Mouse (Mus musculus): ENCODE measurements around the gene Zfp598. TPM values are rescaled to one million over a fixed set of nuclear protein-coding genes. Genes with fewer than 3 reads are reported as not detected.
"Not testable (repeated sequence)": the region's sequence is repeated elsewhere in the genome, so short reads cannot be mapped to it uniquely, and the experiment has no call there.

Gene Zfp598
- total RNA-seq, 2 experiments from 2014 or later: 40.1 to 43.6 TPM

GRCm38 (mm10) chr17:24687146-24687595 is 17.7 kb downstream of the Zfp598 start:
- DNase-seq (ENCODE audit: low spot score in 2 of 2): no peak

DNA sequence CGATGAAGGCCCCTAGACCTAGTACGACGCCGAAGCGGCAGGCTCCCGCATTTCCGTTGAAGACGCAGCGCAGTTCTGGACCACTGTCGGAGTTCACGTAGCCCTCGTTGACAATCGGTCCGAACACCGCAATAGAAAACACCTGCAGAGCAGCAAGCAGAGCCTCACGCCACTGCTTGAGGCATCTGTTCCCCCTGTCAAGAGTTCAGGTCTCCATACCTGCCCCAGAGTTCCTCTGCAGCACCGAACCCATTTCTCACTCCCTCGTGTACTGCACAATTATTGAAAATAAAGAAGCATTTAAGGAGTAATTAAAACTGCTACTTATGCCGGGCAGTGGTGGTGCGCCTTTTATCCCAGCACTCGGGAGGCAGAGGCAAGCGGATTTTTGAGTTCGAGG is 18.1 kb downstream of the Zfp598 start:
- no peak for DNase-seq (ENCODE audit: low spot score in 2 of 2)

DNA sequence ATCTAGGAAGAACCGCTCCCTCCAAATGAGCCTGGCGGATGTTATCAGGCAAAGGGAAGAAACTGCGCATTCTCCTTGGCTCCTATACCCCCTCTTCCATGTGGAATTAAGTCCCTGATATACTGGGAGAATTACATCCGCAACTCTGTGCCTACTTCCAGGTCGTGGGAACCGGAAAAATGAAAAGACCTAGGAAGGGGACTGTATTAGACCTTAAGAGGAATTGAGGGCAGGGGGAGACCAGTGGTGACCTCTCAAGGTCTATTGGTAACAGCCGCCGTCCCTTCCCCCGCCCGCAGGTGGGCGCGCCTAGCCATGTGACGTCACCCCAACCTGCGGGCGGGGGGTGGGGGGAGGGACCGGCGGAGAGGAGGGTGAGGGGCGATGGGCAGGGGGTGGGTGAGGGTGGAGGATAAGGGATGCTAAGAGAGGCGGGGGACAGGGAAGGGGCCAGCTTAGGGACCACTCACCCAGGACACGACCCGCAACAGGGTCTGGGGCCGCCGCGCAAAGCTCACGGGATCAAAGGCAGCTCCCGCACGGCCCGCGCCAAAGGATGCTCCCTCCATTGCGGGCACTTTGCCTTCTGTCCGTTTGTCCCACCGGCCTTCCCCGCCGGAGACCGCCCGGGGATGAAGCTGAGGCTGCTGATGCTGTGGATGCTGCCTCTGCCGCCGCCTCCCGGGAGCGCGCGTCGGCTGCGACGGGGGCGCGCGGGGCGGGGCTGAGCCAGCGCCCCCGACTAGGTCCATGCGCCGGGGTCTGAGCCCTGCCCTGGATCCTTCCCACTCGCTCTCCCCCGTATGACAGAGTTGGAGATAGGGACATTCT is 20.0 kb downstream of the Zfp598 start, which contains the start of gene Syngr3:
Syngr3 (minus strand) TSS at position 705 of the 831 bp plus-strand sequence.
- peak; percentile 30 to 68 for DNase-seq (ENCODE audit: low spot score in 2 of 2)

GRCm38 (mm10) chr17:24692385-24692784 is 22.9 kb downstream of the Zfp598 start:
- DNase-seq (ENCODE audit: low spot score in 2 of 2): no peak

GRCm38 (mm10) chr17:24695326-24696010 is 26.0 kb downstream of the Zfp598 start:
- DNase-seq (ENCODE audit: low spot score in 2 of 2): peak in 1 of 2 experiments; percentile 28

- DNase-seq (ENCODE audit: low spot score in 2 of 2): peak; percentile 80 to 87
These were observed 26.7 kb downstream of the Zfp598 start, which contains the start of the genes Gfer and Noxo1 for GRCm38 (mm10) chr17:24696011-24696697. Gfer (minus strand) TSS chr17:24696156. Noxo1 (plus strand) TSS chr17:24696234.

GRCm38 (mm10) chr17:24697985-24698384 is 28.5 kb downstream of the Zfp598 start:
- no peak for DNase-seq (ENCODE audit: low spot score in 2 of 2)

GRCm38 (mm10) chr17:24698715-24699114 is 29.2 kb downstream of the Zfp598 start:
- DNase-seq (ENCODE audit: low spot score in 2 of 2): no peak

DNA sequence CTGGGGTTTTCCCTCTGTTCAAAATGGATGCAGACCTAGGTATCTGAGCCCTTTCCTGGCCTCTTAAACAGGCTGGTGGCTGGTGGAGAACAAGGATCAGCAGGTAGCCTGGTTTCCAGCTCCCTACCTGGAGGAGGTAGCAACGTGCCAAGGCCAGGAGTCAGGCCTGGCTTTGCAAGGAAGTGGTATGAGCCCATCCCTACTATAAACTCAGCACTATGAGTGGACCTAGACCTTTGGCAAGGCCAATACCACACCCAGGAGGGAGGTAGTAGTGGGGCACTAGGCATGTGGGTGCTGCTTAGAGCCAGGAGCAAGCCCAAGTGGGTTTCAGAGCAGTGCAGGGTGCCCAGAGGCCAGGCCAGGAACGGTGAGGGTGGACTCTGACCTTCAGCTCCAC is 30.0 kb downstream of the Zfp598 start:
- no peak for DNase-seq (ENCODE audit: low spot score in 2 of 2)

DNA sequence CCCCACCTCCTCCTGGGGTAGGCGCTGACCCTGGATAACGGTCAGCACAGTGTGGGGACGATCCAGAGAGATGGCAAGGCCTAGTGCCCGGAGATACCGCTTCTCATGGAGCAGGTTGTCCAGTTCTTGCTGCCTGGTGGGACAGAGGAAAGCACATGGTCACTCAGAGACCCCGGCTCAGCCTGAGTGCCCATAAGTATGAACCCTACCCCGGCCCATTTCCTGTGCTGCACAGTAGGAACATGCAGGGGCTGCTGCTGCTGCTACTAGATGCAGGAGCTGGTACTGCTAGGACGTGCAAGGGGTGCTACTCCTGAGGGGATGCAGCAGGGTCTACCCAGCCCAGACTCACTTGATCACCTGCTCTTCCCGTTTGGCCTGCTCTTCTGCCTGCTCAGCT is 31.8 kb downstream of the Zfp598 start:
- no peak for DNase-seq (ENCODE audit: low spot score in 2 of 2)

DNA sequence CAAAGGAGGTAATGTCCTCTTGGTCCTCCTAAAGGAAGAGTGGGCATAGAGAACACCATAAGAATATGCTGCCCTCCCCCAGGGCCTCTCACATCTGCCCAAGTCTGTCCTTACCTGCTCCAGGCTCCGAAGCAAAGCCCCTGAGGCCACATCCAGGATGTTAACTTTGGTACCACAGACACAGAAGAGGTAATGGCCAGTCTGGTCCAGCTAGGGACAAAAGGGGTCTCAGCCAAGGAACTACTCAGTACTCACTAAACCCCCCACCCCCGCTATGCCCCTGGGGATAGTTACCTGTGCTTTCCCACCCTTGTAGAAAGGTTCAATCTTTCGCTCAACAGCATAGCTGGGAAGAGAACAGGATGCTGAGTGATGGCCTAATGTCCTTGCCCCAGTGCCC is 36.3 kb downstream of the Zfp598 start:
- DNase-seq (ENCODE audit: low spot score in 2 of 2): no peak

- DNase-seq (ENCODE audit: low spot score in 2 of 2): peak; percentile 96
These were observed 37.7 kb downstream of the Zfp598 start, which contains the start of gene Tbl3 for GRCm38 (mm10) chr17:24706982-24707800. Tbl3 (minus strand) TSS chr17:24707660.

- no peak for DNase-seq (ENCODE audit: low spot score in 2 of 2)
These were observed 38.4 kb downstream of the Zfp598 start for GRCm38 (mm10) chr17:24707801-24708425.

DNA sequence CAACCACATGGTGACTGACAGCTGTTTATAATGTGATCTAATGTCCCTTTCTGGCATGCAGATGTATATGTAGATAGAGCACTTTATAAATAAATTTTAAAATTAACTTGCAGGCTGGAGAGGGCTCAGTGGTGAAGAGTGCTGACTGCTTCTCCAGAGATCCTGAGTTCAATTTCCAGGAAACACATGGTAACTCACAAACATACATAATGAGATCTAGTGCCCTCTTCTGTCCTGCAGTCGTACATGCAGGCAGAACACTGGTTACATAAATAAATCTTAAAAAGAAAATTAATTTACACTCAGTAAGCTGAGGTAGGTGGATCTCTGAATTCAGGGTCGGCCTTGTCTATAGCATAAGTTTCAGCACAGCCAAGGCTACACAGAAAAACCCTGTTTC is 39.2 kb downstream of the Zfp598 start:
- no peak for DNase-seq (ENCODE audit: low spot score in 2 of 2)

DNA sequence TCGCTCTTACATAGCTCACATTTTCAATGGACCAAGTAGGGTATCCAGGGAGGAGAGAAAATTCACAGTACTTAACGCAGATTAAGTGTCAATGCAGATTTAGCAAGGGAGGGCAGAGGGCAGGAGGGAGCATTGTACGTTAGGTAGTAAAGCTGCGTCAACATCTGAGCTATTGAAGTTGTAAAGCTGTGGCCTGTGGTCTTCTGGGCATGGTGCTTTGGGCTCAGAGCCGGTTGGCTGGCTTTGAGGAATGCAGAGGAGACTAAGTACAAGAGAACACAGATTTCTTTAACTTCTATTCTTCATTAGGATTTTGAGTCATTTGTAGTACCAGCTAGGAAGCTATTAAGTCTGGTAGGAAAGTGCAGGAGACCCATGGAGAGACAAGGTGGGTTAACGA is 46.1 kb downstream of the Zfp598 start:
- DNase-seq (ENCODE audit: low spot score in 2 of 2): no peak

- DNase-seq (ENCODE audit: low spot score in 2 of 2): no peak
These were observed 46.7 kb downstream of the Zfp598 start for GRCm38 (mm10) chr17:24716166-24716682.

DNA sequence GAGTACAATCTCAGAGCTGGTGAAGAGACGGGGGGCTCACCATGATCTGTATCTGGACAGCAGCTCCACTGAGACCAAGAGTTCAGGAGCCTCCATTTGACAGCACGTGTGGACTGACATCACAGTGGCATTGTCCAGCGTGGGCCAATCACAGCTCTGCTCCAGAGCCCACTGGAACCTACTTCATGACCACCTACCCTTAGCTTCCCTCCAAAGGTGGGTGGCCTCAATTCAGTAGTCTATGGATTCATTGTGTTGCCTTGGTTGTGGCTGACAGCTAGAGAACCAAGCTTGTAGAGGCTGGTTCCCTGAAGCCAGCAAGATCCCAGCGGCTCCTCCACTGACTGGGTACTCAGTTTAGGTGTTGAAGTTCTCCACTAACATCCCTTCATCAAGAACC is 48.5 kb downstream of the Zfp598 start, which contains the start of the genes Rnf151 and Rps2:
Rnf151 (minus strand) TSS at position 121 of the 400 bp plus-strand sequence.
Rps2 (plus strand) TSS at position 174 of the 400 bp plus-strand sequence.
- DNase-seq (ENCODE audit: low spot score in 2 of 2): no peak

DNA sequence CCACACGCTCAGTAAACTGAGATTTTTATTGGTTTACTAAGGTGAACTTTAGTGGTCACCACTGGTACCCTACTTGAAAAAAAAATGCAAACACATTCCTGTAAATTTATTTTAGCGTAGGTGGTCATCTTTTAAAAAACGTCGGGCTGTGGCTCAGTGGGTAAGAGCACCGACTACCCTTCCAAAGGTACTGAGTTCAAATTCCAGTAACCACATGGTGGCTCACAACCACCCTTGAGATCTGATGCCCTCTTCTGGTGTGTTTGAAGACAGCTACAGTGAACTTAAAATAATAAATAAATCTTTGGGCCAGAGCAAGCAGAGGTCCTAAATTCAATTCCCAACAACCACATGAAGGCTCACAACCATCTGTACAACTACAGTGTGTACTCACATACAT is 49.5 kb downstream of the Zfp598 start:
- DNase-seq (ENCODE audit: low spot score in 2 of 2): not testable (repeated sequence)

DNA sequence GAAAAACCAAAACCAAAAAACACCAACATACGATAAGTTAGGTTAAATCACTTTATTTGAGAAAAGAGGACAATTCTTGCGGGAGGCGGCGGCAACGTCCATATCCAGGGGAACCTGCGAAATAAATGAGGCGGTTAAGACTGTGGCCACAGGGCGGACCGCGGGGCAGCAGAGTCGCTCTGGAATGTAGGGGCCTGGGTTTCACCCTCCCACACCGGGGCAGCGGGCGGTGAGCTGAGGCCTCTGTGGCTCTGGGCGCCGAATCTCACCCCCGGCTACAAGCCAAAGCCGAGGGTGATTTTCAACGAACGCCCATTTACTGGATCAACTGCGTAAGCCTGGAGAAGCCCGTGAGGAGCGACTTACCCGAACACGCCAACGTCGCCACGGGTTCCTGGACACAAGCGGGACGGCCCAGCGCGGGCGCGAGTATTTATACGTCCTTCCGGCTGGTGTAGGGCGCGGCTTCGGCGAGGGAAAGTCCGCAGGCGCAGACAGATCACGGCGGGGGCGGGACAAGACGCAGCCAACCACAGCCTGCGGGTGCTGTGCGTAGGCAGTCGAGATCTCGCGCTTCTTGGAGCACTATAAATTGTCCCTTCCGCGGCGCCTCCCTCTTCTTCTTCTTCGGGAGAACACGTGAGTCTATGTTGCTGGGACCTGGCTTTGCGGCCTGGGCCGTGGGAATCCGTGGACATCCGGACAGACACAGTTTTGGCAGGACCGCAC is 50.2 kb downstream of the Zfp598 start:
- DNase-seq (ENCODE audit: low spot score in 2 of 2): peak; percentile 96 to 98
